Mouse (Mus musculus) MEL-GATA-1-ER (cell line): ENCODE results near the gene Klhdc3.
A peak's percentile ranks its signal among the peaks of the same experiment; 100 is the strongest.

ENCODE experiments used
- DNase-seq: peaks from one replicate; pipeline ENCODE4 v3.0.0-alpha.2; 2012; ENCODE audit warnings: low read depth; ENCODE audit errors: extremely low read depth

The Klhdc3 gene

GRCm38 (mm10) chr17:46661351-46661750, 19.4 kb downstream of the Klhdc3 start:
- DNase-seq: no peak

- no peak for DNase-seq
Measured at GRCm38 (mm10) chr17:46656054-46656453, 24.7 kb downstream of the Klhdc3 start.

- DNase-seq: no peak
Measured at GRCm38 (mm10) chr17:46651755-46652547, 28.8 kb downstream of the Klhdc3 start.

- DNase-seq: no peak
Measured at GRCm38 (mm10) chr17:46651292-46651691, 29.4 kb downstream of the Klhdc3 start.

- DNase-seq: peak; percentile 58
Measured at GRCm38 (mm10) chr17:46650232-46651031, 30.3 kb downstream of the Klhdc3 start, which contains the start of gene Cul7. Gene Cul7 (plus strand): TSS chr17:46650337.

GRCm38 (mm10) chr17:46649811-46650210, 30.9 kb downstream of the Klhdc3 start:
- no peak for DNase-seq

- DNase-seq: no peak
Measured at GRCm38 (mm10) chr17:46648436-46648835, 32.3 kb downstream of the Klhdc3 start.

GRCm38 (mm10) chr17:46647279-46647678, 33.4 kb downstream of the Klhdc3 start:
- no peak for DNase-seq

- DNase-seq: peak; percentile 75
Measured at GRCm38 (mm10) chr17:46646322-46646662, 34.4 kb downstream of the Klhdc3 start.

- peak; percentile 95 for DNase-seq
Measured at GRCm38 (mm10) chr17:46645561-46646321, 35.0 kb downstream of the Klhdc3 start, which contains the start of the genes Klc4 and Mrpl2. Gene Klc4 (minus strand): TSS chr17:46646022. Gene Mrpl2 (plus strand): TSS chr17:46646229.

- DNase-seq: peak; percentile 13
Measured at GRCm38 (mm10) chr17:46644916-46645475, 35.7 kb downstream of the Klhdc3 start.

- no peak for DNase-seq
Measured at GRCm38 (mm10) chr17:46644152-46644805, 36.4 kb downstream of the Klhdc3 start.

GRCm38 (mm10) chr17:46642060-46642459, 38.7 kb downstream of the Klhdc3 start:
- DNase-seq: no peak

- no peak for DNase-seq
Measured at GRCm38 (mm10) chr17:46639929-46640328, 40.8 kb downstream of the Klhdc3 start.

GRCm38 (mm10) chr17:46636831-46637523, 43.7 kb downstream of the Klhdc3 start:
- DNase-seq: peak; percentile 62

- DNase-seq: no peak
Measured at GRCm38 (mm10) chr17:46629685-46630441, 50.9 kb downstream of the Klhdc3 start.

GRCm38 (mm10) chr17:46628791-46629684, 51.7 kb downstream of the Klhdc3 start, which contains the start of gene Ptk7:
Gene Ptk7 (minus strand): TSS chr17:46629504.
- no peak for DNase-seq

- DNase-seq: no peak
Measured at GRCm38 (mm10) chr17:46628471-46628790, 52.3 kb downstream of the Klhdc3 start.
